Mouse (Mus musculus): ENCODE measurements around the gene Snrpa.

The Snrpa gene

GRCm38 (mm10) chr7:27224877-27225575, 29.0 kb upstream of the Snrpa start:
- CTCF ChIA-PET = interaction anchor here in 2 of 4 experiments (0.5 to 1.8 kb wide), 3 partner anchors 8 to 1888 kb away, joined by 3 to 5 read pairs (median 4); partner anchors contain the start of gene Coq8b (in 1 of the 2)
- POLR2A ChIA-PET = interaction anchor here in 3 of 4 experiments (0.6 to 5.7 kb wide), 18 partner anchors 8 to 93 kb away, joined by 3 to 74 read pairs (median 4); partner anchors contain the start of genes Snrpa (in 3 of the 3), BC024978 (in 2 of the 3), Coq8b (in 1 of the 3) and Rab4b (in 1 of the 3)

- POLR2A ChIA-PET = interaction anchor here in 3 of 4 experiments (0.6 to 6.9 kb wide), 15 partner anchors 8 to 63 kb away, joined by 3 to 65 read pairs (median 6); partner anchors contain the start of genes BC024978 (in 2 of the 3), Coq8b (in 2 of the 3), Snrpa (in 2 of the 3) and Rab4b (in 1 of the 3)
- CTCF ChIA-PET = interaction anchor here in 1 of 4 experiments (1.3 kb wide), 1 partner anchor 8 kb away, joined by 3 read pairs; no protein-coding TSS in a partner anchor
Measured at GRCm38 (mm10) chr7:27222538-27222937, 26.5 kb upstream of the Snrpa start.

GRCm38 (mm10) chr7:27221939-27222338, 25.9 kb upstream of the Snrpa start:
- ChIA-PET POLR2A (interaction anchor here in 3 of 4 experiments (1.0 to 6.9 kb wide), 14 partner anchors 9 to 63 kb away, joined by 3 to 65 read pairs (median 6); partner anchors contain the start of genes BC024978 (in 2 of the 3), Coq8b (in 2 of the 3), Snrpa (in 2 of the 3) and Rab4b (in 1 of the 3)), CTCF (interaction anchor here in 3 of 4 experiments (0.5 to 1.3 kb wide), 4 partner anchors 9 to 1470 kb away, joined by 3 to 4 read pairs (median 3); no protein-coding TSS in a partner anchor)

GRCm38 (mm10) chr7:27219937-27220336, 23.9 kb upstream of the Snrpa start:
- ChIA-PET CTCF (interaction anchor here in 2 of 4 experiments (0.5 to 1.7 kb wide), 3 partner anchors 11 to 17 kb away, joined by 6 to 7 read pairs (median 6); partner anchors contain the start of gene Coq8b (in 1 of the 2)), POLR2A (interaction anchor here in 3 of 4 experiments (0.9 to 6.9 kb wide), 10 partner anchors 8 to 65 kb away, joined by 3 to 65 read pairs (median 5); partner anchors contain the start of genes BC024978 (in 2 of the 3), Snrpa (in 2 of the 3), Coq8b (in 1 of the 3) and Itpkc (in 1 of the 3))

- ChIA-PET POLR2A (interaction anchor here in 3 of 4 experiments (0.6 to 6.9 kb wide), 16 partner anchors 9 to 63 kb away, joined by 3 to 65 read pairs (median 6); partner anchors contain the start of genes BC024978 (in 2 of the 3), Itpkc (in 2 of the 3), Snrpa (in 2 of the 3) and Coq8b (in 1 of the 3)), CTCF (interaction anchor here in 3 of 4 experiments (0.5 to 1.2 kb wide), 3 partner anchors 10 to 37 kb away, joined by 3 read pairs; partner anchors contain the start of gene Itpkc (in 1 of the 3))
Measured at GRCm38 (mm10) chr7:27218586-27218985, 22.5 kb upstream of the Snrpa start.

- POLR2A ChIA-PET = interaction anchor here (0.6 to 6.1 kb wide), 24 partner anchors 9 to 1809 kb away, joined by 3 to 65 read pairs (median 4); partner anchors contain the start of genes BC024978 (in 3 of the 4), Snrpa (in 3 of the 4), Coq8b (in 1 of the 4) and Egln2 (in 1 of the 4)
- CTCF ChIA-PET = interaction anchor here in 2 of 4 experiments (0.5 to 1.7 kb wide), 7 partner anchors 9 to 278 kb away, joined by 3 to 9 read pairs (median 3); partner anchors contain the start of gene Snrpa (in 1 of the 2)
Measured at GRCm38 (mm10) chr7:27212626-27213025, 16.6 kb upstream of the Snrpa start.

GRCm38 (mm10) chr7:27203730-27204449, 7.8 kb upstream of the Snrpa start:
- CTCF ChIA-PET = interaction anchor here (0.6 to 2.3 kb wide), 10 partner anchors 8 to 70 kb away, joined by 3 to 8 read pairs (median 4); partner anchors contain the start of genes Coq8b (in 2 of the 4) and Itpkc (in 1 of the 4)
- POLR2A ChIA-PET = interaction anchor here (0.8 to 24.1 kb wide), 22 partner anchors 8 to 41 kb away, joined by 3 to 554 read pairs (median 6); partner anchors contain the start of genes BC024978 (in 4 of the 4), Coq8b (in 2 of the 4), Gm21983 (in 2 of the 4) and Itpkc (in 2 of the 4)

GRCm38 (mm10) chr7:27198779-27199178, 2.7 kb upstream of the Snrpa start:
- ChIA-PET CTCF (interaction anchor here (0.5 to 1.7 kb wide), 8 partner anchors 9 to 87 kb away, joined by 3 to 9 read pairs (median 3); no protein-coding TSS in a partner anchor), POLR2A (interaction anchor here (0.5 to 24.1 kb wide), 46 partner anchors 9 to 375 kb away, joined by 3 to 554 read pairs (median 4); partner anchors contain the start of genes Coq8b (in 3 of the 4), Egln2 (in 3 of the 4), Itpkc (in 3 of the 4) and Rab4b (in 3 of the 4))

- ChIA-PET CTCF (interaction anchor here (0.8 to 1.7 kb wide), 7 partner anchors 9 to 88 kb away, joined by 3 to 9 read pairs (median 3); no protein-coding TSS in a partner anchor), POLR2A (interaction anchor here (0.6 to 24.1 kb wide), 48 partner anchors 8 to 288 kb away, joined by 3 to 554 read pairs (median 6); partner anchors contain the start of genes Coq8b (in 3 of the 4), Egln2 (in 3 of the 4), Itpkc (in 3 of the 4) and Rab4b (in 3 of the 4))
Measured at GRCm38 (mm10) chr7:27198355-27198754, 2.3 kb upstream of the Snrpa start.

GRCm38 (mm10) chr7:27197634-27198033, 1.6 kb upstream of the Snrpa start:
- ChIA-PET CTCF (interaction anchor here in 3 of 4 experiments (0.6 to 3.5 kb wide), 9 partner anchors 8 to 222 kb away, joined by 3 to 15 read pairs (median 4); no protein-coding TSS in a partner anchor), POLR2A (interaction anchor here (0.6 to 24.1 kb wide), 48 partner anchors 8 to 1443 kb away, joined by 3 to 554 read pairs (median 8); partner anchors contain the start of genes Coq8b (in 3 of the 4), Numbl (in 3 of the 4), Egln2 (in 2 of the 4) and Gm21983 (in 2 of the 4))

- ChIA-PET CTCF (interaction anchor here in 3 of 4 experiments (0.6 to 3.5 kb wide), 7 partner anchors 8 to 232 kb away, joined by 3 to 15 read pairs (median 6); partner anchors contain the start of gene Coq8b (in 1 of the 3)), POLR2A (interaction anchor here (0.6 to 24.1 kb wide), 48 partner anchors 9 to 1443 kb away, joined by 3 to 554 read pairs (median 12); partner anchors contain the start of genes Coq8b (in 2 of the 4), Egln2 (in 2 of the 4), Gm21983 (in 2 of the 4) and Hnrnpul1 (in 2 of the 4))
Measured at GRCm38 (mm10) chr7:27197136-27197535, 1.1 kb upstream of the Snrpa start.

GRCm38 (mm10) chr7:27193731-27194130, 2.3 kb downstream of the Snrpa start:
- ChIA-PET POLR2A (interaction anchor here in 3 of 4 experiments (0.6 to 24.1 kb wide), 22 partner anchors 6 to 1157 kb away, joined by 3 to 554 read pairs (median 4); partner anchors contain the start of genes Rab4b (in 3 of the 3), Egln2 (in 2 of the 3), Gm21983 (in 2 of the 3) and Mia (in 2 of the 3)), CTCF (interaction anchor here in 1 of 4 experiments (0.6 kb wide), 2 partner anchors 24 to 1672 kb away, joined by 3 to 4 read pairs; no protein-coding TSS in a partner anchor)

- CTCF ChIA-PET = interaction anchor here in 2 of 4 experiments (0.8 to 1.5 kb wide), 2 partner anchors 14 to 84 kb away, joined by 3 read pairs; partner anchors contain the start of gene Rab4b (in 1 of the 2)
- POLR2A ChIA-PET = interaction anchor here in 3 of 4 experiments (0.7 to 24.1 kb wide), 16 partner anchors 7 to 181 kb away, joined by 3 to 554 read pairs (median 4); partner anchors contain the start of genes Gm21983 (in 2 of the 3), Mia (in 2 of the 3), Rab4b (in 2 of the 3) and BC024978 (in 1 of the 3)
Measured at GRCm38 (mm10) chr7:27192434-27192833, 3.6 kb downstream of the Snrpa start.

GRCm38 (mm10) chr7:27189271-27189931, 6.7 kb downstream of the Snrpa start:
- POLR2A ChIA-PET = interaction anchor here (0.5 to 24.1 kb wide), 63 partner anchors 4 to 1831 kb away, joined by 3 to 554 read pairs (median 5); partner anchors contain the start of genes Coq8b (in 3 of the 4), Egln2 (in 3 of the 4), Rab4b (in 3 of the 4) and BC024978 (in 2 of the 4)
- CTCF ChIA-PET = interaction anchor here (0.5 to 3.3 kb wide), 66 partner anchors 8 to 1469 kb away, joined by 3 to 53 read pairs (median 4); partner anchors contain the start of genes Egln2 (in 3 of the 4), Mia (in 3 of the 4), Rab4b (in 3 of the 4) and Coq8b (in 2 of the 4)

- POLR2A ChIA-PET = interaction anchor here (0.7 to 18.7 kb wide), 24 partner anchors 8 to 209 kb away, joined by 3 to 554 read pairs (median 4); partner anchors contain the start of genes BC024978 (in 4 of the 4), Snrpa (in 4 of the 4), Itpkc (in 3 of the 4) and Coq8b (in 2 of the 4)
- CTCF ChIA-PET = interaction anchor here (0.6 to 2.5 kb wide), 10 partner anchors 21 to 1457 kb away, joined by 3 to 14 read pairs (median 4); partner anchors contain the start of genes Coq8b (in 1 of the 4), Itpkc (in 1 of the 4) and Numbl (in 1 of the 4)
Measured at GRCm38 (mm10) chr7:27185986-27186385, 10.1 kb downstream of the Snrpa start.

Data from embryonic stem cell, embryonic (primary cell).